Mouse (Mus musculus): ENCODE data around the gene Grxcr1. TPM values are rescaled to one million over a fixed set of nuclear protein-coding genes. Genes with fewer than 3 reads are reported as not detected.

The Grxcr1 gene
- total RNA-seq, 2 experiments from 2014 or later, result not detected

Other genes with a start within 250 kb of the Grxcr1 start
- gene Atp8a1, start 184.4 kb upstream of the Grxcr1 start, total RNA-seq (2021), result 100 to 1,000 TPM; 161 to 177 TPM
- not detected for gene Gm5108, start 90.2 kb upstream of the Grxcr1 start, total RNA-seq (2021)
- not detected for gene Gm21905, start 85.4 kb upstream of the Grxcr1 start, total RNA-seq (2021)

Measured in left cerebral cortex, postnatal 25 days (tissue).